Mouse (Mus musculus) liver, adult 2 months (tissue): Measurements from ENCODE around the gene Fez1.

Experiments
- CTCF ChIP-seq: fragments of 200-500 bp; IDR thresholded peaks from 2 replicates; pipeline ENCODE4 v1.5.1; 2011; ENCODE audit warnings: low read depth, low read length, control low read depth
- POLR2A ChIP-seq: fragments of 200-500 bp; IDR thresholded peaks from 2 replicates; pipeline ENCODE4 v1.6.1; 2011; ENCODE audit warnings: low read length, control low read depth; ENCODE audit not compliant: insufficient read depth; ENCODE audit errors: extremely low read depth

DNA sequence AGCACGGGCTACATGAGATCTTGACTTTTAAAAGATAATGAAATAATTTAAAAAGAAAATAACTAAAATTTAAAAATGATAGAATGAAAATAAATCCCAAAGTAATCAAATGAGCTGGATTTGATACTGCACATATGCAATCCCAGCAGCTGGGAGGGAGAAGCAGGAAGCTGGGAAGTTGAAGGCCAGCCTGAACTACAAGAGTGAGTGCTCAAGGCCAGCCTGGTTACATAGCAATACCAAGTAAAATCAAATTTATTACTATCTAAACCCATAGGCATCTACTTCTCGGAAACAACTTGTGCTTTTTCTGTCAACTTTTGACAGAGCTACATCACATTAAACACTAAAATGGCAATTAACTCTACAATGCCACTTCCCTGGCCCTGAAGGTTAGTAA lies 37.7 kb upstream of the Fez1 start:
- TF ChIP-seq CTCF (no peak), POLR2A (no peak)
